Mouse (Mus musculus): ENCODE data around the gene Cfd.
A peak's percentile ranks its signal among the peaks of the same experiment; 100 is the strongest.

The Cfd gene

DNA sequence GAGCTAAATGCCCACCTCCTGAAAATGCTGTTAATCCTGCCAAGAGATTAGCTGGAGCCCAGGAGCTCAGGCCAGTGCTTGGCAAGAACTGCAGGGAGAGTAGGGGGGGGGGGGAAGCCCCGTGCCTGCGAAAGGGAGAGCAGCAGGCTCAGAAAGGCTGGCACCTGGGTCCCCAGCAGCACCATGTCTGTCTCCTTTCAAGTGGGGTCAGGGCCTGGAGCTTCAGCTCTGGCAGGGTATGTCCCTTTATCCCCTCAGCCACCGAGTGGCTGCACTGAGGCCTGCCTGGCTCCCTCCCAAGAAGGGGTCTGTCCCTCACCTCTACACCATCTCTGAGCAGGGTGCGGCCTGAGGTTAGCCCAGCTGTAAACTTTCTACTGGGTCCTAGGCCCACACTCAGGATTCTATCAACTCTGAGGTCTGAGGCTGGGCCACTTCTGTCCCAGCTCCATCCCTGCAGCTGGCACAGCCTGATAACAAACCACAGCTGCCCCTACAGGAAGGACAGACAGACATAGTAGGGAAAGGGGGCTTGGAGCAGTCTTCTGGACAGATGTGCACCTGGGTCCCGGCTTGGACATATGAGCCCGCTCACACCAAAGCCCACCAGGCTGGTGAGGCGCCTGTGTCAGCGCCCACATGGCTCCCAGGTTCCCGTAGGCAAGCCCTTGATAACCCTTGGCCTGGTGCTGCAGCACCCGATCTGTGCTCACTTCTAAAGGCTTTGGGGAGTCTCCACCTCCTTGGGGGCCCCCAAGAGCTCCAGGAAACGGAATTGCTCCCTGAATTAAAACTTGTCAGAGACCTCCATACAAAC lies 23.7 kb downstream of the Cfd start:
- no peak for ATAC-seq (ENCODE audit: insufficient number of reproducible peaks, low FRiP score, low TSS enrichment)

DNA sequence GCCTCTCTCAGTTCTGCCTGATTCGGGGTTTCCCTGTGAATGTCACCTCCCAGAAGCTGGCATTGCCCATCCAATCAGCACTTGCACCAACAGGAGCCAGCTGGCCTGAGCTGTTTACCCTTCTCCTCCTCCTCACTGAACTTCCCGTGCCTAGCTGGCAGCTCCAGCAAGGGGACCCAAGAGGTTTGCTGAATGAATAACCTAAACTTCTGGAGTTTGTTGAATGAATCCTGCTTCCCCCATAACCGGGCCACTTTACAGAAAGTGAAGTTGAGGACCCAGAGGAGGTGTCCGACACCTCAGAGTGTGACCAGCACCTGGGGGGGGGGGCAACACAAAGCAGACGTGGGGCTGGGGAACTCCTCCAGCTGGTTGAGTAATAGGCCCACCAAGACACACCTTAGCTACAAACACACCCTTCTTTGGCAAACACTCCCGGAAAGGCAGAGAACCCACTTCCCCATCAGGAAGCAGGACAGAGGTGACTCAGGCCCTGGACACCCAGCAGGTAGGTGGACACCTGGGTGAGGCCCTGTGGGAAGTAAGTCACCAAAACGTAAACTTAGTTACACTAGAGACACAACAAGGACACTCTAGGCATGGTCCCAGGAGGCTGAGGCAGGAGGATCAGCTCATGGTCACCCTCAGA lies 24.4 kb downstream of the Cfd start:
- ATAC-seq (ENCODE audit: insufficient number of reproducible peaks, low FRiP score, low TSS enrichment): no peak

DNA sequence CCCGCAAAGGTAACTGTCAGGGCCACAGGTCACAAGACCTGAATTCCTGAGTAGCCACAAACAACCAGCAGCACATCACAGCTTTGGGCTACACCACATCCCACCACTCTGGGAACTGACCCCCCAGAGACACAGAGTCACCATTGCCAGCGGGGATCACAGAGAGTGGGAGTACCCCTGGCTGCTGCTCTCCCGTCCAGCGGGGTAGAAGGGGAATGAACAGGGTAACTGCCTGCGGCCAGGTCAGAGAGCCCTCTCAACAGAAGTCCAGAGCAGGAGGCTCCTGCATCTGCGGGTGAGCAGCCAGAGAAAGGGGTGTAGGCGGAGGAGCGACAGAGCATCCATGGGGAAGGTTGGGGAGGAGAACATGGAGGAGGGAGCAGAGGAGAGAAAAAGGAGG lies 25.4 kb downstream of the Cfd start:
- no peak for ATAC-seq (ENCODE audit: insufficient number of reproducible peaks, low FRiP score, low TSS enrichment)

DNA sequence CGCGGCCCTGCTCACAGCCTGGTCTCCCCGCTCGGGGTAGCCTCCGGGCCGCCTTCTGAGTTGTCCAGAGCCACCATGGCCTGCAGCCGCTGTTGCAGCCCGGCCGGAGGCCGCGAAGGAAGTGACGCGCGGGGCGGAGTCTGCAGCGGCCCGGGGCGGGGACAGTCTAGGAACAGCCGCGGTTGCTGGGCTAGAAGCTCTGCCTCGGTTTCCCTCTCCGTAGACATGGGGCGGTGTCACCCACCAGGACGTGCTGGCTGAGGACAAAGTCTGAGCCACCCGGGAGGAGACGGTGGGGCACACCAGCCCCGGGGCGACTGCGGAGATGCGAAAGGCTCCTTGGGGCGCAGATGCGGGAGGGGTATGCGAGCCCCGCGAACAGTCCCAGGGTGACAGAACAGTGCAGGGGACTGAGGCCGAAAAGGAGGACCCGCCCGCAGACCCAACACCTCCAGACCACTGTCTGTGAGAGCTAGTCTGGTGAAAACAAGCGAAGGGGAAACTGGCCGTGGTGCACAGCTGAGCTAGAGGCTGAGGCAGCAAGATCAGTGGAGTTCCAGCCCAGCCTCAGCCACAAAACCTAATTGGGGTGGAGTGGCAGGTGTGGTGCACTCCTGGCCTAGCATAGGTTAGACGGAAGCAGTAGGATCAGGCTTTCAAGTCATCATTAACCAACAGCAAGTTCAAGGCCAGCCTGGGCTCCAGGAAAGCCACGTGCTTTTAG lies 26.3 kb downstream of the Cfd start, which contains the start of gene Kiss1r:
Gene Kiss1r (plus strand): TSS at position 164 of the 724 bp plus-strand sequence.
- peak; percentile 69 for ATAC-seq (ENCODE audit: insufficient number of reproducible peaks, low FRiP score, low TSS enrichment)

DNA sequence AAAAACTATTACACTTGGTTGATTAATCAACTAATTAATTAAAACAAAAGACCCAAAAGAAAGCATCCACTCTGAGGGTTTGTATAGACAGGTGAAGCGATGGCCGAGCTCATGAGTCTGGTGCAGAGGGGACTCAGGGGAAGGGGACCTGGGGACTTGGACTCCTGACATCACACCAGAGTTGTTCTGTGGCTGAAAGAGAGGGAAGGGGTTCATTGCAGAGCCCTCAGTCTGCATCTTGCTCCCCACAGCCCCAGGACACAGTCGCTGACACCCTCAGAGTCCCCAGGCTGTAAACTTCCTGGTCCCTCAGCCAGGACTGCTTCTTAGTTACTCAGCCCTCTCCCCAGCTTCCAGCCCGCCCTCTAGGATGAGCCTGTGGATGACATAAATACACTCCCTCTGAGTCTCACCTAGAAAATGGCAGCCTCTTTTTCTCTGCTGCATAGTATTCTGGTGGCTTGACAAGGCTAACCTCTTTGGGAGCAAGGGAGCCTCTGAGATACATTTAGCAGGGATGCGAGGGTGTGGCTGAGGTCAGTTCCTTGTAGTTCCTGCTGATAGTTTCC lies 27.0 kb downstream of the Cfd start:
- no peak for ATAC-seq (ENCODE audit: insufficient number of reproducible peaks, low FRiP score, low TSS enrichment)

DNA sequence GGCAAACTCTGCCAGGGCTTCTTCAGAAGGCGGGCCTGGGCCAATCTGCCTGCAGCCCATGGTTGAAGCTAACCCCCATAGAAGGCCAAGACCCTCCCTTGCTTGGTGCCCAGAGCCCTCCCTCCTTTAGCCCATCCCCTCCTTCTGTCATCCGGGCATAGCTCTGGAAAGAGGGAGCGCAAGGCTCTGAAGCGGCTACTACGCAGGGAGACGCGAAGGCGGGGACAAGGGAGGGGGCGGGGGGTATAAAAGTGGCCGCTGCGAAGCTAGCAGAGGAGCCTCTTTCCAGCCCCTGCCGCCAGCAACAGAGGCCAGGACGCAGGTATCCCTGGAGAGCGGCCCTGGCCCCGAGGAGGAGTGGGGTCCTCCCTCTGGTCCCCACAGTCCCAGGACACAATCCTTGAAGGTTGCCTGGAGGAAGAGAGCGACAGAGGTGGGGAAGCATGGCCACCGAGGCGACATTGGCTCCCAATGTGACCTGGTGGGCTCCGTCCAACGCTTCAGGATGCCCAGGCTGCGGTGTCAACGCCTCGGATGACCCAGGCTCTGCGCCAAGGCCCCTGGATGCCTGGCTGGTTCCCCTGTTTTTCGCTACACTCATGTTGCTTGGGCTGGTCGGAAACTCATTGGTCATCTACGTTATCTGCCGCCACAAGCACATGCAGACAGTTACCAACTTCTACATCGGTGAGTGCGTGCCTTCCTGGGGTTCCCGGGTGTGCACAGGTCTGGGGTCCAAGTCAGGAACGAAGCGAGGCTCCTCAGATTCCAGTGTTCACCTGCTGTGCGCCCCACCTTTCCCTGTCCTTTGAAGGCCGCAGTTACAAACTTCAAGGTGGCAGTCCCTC lies 27.8 kb downstream of the Cfd start:
- 0 out of 2 replicates have a peak, but pooled peaks have one; percentile 26 for ATAC-seq (ENCODE audit: insufficient number of reproducible peaks, low FRiP score, low TSS enrichment)

DNA sequence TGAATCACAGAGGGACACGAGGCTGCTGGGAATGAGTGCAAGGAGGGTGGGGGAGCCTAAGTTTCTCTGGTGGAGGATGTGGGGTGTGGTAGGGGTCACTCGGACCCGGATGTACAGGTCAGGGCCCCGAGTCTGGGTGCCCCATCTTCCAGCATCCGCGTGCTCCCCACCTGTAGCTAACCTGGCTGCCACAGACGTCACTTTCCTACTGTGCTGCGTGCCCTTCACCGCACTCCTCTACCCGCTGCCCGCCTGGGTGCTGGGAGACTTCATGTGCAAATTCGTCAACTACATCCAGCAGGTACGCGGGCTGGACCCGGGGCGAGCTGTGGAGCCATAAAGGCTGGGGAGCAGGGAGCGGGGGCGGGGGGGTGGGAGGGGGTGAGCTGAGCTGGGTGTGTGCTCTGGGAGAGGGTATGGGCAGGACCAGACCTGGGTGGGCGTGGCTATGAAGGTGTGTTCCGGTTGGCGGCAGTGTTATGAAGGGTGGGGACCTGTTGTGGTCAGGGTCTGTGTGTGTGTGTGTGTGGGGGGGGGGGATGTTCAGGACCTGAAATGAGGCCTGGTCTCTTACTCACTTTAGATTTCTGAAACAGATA lies 28.7 kb downstream of the Cfd start:
- no peak for ATAC-seq (ENCODE audit: insufficient number of reproducible peaks, low FRiP score, low TSS enrichment)

DNA sequence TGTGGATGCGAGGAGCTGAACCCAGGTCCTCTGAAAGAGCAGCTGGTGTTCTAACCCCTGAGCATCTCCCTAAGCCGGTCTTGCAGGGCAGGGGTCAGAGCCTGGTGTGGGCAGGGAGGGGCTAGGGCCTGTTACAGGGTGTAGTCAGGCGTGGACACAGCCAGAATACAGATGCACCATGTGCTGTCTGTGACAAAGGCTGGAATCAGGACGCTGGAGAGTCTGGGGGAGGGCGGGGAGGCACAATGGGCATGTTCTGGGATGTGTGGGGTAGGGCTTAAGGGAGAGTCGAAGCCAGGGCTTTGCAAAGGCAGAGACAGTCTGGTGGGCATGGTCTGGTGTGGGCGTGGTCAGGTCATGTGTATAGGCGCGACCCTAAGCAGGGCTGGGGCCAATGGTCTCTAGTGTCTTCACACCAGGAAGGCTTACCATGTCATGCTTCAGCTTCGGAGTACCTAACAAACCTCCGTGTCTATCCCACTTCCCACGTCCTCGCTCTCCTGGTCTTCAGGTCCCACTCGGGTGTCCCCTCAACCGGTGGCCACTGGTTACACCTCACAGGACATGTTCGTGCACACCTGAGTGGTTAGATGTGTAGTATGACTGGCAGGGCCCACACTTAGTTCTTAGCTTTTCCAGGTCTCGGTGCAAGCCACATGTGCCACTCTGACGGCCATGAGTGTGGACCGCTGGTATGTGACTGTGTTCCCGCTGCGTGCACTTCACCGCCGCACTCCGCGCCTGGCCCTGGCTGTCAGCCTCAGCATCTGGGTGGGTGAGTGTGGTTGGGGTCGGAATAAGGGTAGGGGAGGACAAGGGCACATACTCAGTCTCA lies 29.6 kb downstream of the Cfd start:
- no peak for ATAC-seq (ENCODE audit: insufficient number of reproducible peaks, low FRiP score, low TSS enrichment)

DNA sequence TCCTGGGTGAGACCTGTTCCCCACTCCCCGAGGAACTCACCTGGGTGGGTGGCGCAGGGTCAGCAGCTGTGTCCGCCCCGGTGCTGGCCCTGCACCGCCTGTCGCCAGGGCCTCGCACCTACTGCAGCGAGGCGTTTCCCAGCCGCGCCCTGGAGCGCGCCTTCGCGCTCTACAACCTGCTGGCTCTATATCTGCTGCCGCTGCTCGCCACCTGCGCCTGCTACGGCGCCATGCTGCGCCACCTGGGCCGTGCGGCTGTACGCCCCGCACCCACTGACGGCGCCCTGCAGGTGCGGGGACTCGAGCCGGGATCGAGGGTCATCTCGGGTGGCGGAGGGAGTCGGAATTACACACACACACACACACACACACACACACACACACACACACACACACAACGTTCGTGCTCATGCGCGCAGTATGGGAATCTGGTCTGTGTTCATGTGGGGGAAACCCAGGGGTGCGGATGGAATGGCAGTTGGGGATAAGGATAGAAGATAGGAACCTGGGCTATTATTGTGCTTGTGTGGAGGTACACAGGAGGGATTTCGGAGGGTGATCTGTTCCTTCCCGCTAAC lies 30.4 kb downstream of the Cfd start, which contains the start of gene R3hdm4:
Gene R3hdm4 (minus strand): TSS at position 251 of the 578 bp plus-strand sequence.
- no peak for ATAC-seq (ENCODE audit: insufficient number of reproducible peaks, low FRiP score, low TSS enrichment)

DNA sequence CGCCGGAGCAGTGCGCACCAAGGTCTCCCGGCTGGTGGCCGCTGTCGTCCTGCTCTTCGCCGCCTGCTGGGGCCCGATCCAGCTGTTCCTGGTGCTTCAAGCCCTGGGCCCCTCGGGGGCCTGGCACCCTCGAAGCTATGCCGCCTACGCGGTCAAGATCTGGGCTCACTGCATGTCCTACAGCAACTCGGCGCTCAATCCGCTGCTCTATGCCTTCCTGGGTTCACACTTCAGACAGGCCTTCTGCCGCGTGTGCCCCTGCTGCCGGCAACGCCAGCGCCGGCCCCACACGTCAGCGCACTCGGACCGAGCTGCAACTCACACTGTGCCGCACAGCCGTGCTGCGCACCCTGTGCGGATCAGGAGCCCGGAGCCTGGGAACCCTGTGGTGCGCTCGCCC lies 30.9 kb downstream of the Cfd start:
- ATAC-seq (ENCODE audit: insufficient number of reproducible peaks, low FRiP score, low TSS enrichment): no peak

DNA sequence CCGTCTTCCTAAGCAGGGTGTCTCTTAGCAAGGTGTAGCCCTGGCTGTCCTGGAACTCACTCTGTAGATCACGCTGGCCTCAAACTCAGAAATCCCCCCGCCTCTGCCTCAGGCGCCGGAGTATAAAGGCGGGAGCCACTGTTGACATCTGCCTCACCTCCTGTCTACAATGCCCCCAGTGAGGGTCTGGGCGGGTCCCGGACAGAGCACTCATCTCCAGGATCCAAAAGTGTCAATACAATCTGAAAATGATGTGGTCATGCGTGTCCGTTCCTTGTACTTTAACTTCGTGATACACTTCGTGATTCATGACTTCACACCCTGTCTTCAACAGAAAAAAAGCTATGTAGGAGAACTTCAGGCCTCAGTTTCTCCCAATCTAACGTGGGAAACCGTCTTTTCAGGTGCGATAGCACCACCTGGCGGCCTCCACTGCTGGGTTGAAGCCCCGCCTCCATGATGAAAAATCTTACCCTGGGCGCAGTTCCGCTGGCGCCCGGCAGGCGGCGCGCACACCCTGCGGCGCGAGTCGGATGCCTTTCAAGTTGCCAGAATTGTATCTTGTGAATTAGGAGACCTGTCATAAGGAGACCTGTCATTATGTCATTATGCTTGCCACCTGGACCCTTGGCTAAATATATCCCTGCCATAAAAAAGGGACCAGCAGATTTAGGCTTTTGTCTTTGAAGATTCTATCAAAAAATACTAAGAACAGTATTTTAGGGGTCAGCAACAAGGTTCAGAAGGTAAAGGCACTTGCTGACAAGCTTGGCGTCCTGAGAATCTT lies 34.5 kb downstream of the Cfd start:
- ATAC-seq (ENCODE audit: insufficient number of reproducible peaks, low FRiP score, low TSS enrichment): no peak

DNA sequence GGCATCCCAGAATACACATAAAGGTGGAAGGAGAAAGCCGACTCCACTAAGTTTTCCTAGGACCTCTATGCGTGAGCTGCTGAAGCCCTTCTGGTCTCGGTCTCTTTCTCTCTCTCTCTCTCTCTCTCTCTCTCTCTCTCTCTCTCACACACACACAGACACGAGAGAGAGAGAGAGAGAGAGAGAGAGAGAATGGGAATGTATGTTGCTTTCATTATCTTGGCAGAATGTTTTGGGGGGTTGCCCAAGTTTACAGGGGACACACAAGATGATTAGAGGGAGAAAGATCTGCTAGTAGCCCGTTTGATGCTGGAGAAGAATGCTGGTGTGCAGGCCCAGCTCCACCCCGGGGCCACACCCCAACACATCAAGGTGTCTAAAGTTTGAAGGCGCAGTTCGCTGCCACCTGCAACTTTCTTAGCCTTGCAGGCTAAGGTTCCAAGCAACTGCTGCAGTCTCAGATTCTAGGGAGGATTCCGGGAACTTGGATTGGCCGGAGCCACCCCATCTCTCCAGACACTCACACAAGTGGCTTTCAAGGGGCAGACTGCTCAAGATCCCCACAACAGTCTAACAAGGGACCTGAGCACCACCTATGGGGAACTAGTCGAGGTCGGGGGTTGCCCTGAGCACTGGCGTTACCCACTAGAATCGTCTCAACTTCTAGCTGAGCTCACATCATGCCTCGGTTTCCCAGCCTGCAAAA lies 35.3 kb downstream of the Cfd start:
- no peak for ATAC-seq (ENCODE audit: insufficient number of reproducible peaks, low FRiP score, low TSS enrichment)

DNA sequence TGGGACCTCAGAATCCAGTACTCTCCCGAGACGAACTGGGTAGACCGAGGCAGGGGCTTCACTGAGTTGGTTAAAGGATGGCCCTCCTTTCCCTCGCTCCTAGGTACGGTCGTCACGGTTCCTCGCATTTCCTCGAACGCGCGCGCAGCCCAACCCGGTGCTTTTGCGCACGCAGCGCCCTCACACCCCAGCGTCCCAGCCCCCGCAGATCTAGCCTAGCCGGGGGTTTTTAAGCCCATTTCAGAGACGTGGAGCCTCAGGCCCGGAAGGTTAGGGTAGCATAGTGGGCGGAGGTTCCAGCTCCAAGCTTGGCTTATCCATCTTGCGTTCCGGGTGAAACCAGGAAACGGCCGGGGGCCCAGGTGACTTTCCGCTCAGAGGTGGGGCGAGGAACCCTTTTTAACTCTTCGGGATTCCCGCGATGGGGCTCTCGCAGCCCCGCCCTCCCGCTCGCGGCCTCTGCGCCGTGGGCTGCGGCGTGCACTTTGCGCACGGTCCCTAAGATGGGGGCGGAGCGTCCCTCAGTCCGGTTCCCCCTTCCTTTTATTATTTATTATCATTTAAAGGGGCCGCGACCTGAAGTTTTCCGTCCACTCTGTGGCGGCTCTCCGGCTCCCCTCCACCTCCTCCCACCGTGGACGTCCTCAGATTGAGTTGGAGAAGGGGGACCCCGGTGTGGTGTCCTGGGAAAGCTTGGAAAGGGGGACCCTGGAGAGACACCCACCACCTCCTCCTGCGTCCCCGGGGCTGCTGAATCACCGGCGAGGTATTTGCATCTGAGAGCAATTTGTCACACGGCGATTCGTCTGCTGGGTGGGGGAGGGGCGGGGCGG lies 36.1 kb downstream of the Cfd start, which contains the start of gene Arid3a:
Gene Arid3a (plus strand): TSS at position 553 of the 833 bp plus-strand sequence.
- ATAC-seq (ENCODE audit: insufficient number of reproducible peaks, low FRiP score, low TSS enrichment): peak; percentile 39; the same call in 1 of the 2 replicates

DNA sequence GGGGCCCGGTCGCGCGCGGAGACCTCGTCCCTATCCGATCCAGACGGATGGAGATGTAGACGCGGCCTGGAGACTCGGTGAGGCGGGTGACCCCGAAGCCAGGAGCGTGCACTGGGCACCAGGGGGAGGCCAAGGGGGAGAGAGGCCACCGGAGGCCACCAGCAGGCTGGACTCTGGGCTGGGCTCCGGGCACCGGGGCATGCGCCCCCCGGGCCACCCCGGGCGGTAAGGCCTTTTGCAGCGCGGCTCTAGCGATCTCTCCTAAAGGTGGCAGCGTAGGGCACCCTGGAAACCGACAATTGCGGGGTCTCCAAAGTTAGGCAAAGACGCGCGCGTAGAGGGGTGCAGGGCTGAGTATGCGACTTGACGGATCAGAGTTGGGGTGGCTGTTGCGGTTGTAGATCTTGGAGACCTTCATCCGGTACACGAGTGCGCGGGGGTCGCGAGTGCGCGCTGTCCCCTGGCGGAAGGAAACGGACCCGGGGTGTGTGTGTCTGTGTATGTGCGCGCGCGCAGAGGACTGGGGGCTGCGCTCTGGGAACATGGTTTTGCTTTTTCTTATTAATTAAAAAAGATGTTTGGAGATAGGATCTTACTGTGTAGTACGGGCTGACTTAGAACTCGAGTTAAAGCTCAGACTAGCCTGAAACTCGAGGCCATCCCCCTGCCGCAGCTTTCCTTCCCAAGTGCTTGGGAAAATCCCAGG lies 36.8 kb downstream of the Cfd start:
- ATAC-seq (ENCODE audit: insufficient number of reproducible peaks, low FRiP score, low TSS enrichment): no peak

DNA sequence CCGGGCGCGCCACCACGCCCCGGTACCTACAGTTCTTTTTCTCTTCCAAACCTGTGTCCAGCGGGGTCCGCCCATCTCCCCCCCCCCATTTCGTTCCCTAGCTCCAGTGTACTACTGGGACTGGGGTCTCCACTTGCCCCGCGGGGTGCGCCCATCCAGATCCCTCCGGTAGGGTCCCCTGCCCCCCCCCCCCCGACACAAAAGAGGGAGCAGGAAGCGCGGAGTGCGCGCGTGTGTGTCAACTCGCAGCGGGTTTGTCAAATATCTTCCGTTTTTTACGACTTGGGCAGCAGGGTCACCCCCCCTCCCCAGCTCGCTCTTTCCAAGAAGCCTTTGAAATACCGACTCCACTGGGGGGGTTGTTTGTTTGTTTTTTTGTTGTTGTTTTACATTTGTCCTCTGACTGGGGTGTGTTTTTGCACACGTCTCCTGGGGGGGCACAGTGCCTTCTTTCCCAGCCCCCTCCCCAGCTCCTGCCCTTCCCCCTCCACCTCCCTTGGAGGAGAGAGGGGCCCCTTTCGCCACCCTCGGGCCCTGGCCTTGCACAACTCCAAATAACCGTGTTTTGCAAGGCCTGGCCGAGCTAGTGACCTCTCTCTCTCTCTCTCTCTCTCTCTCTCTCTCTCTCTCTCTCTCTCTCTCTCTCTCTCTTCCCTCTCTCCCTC lies 37.5 kb downstream of the Cfd start:
- no peak for ATAC-seq (ENCODE audit: insufficient number of reproducible peaks, low FRiP score, low TSS enrichment)

All from cerebellum, adult (tissue).